Mouse (Mus musculus): ENCODE measurements around the gene Phospho1. TPM values are rescaled to one million over a fixed set of nuclear protein-coding genes. Genes with fewer than 3 reads are reported as not detected.

Phospho1 gene
- polyA plus RNA-seq, 1 experiment: 165 TPM

- no peaks in the 10 kb centered on the region for H3K36me3 ChIP-seq (ENCODE audit: control insufficient read depth, insufficient read depth)
- no peaks in the 10 kb centered on the region for H3K79me2 ChIP-seq (ENCODE audit: control insufficient read depth, insufficient read depth)
- no peak for TF ChIP-seq MAX (IDR thresholded peaks at IDR 0.05; ENCODE audit: low read depth)
- no peak for TF ChIP-seq POLR2AphosphoS2 (IDR thresholded peaks at IDR 0.05; ENCODE audit: insufficient read length, low read depth)
- TF ChIP-seq E2F4 (IDR thresholded peaks at IDR 0.05; ENCODE audit: insufficient read depth): no peak
- TF ChIP-seq MYOG (IDR thresholded peaks at IDR 0.05; ENCODE audit: control insufficient read depth in 1 of 3, insufficient read depth in 1 of 3, insufficient read length in 2 of 3, low read depth in 2 of 3): no peak
- no peak for TF ChIP-seq TCF3 (IDR thresholded peaks at IDR 0.05; ENCODE audit: insufficient read length, low read depth)
- no peak for TF ChIP-seq SRF (IDR thresholded peaks at IDR 0.05; ENCODE audit: control insufficient read depth, insufficient read length, low read depth)
- no peak for TF ChIP-seq CEBPB (IDR thresholded peaks at IDR 0.05; ENCODE audit: insufficient read depth, poor library complexity, severe bottlenecking)
- TF ChIP-seq TCF12 (IDR thresholded peaks at IDR 0.05; ENCODE audit: insufficient read depth, poor library complexity, severe bottlenecking): no peak
- TF ChIP-seq POLR2A (IDR thresholded peaks at IDR 0.05; ENCODE audit: insufficient read length, low read depth): no peak
- TF ChIP-seq MYOD1 (IDR thresholded peaks at IDR 0.05; ENCODE audit: control insufficient read depth in 1 of 3, insufficient read length in 2 of 3, low read depth in 2 of 3): no peak
- TF ChIP-seq REST (IDR thresholded peaks at IDR 0.05; ENCODE audit: insufficient read depth, insufficient read length): no peak
- no peak for TF ChIP-seq USF1 (IDR thresholded peaks at IDR 0.05; ENCODE audit: low read depth)
- H3K4me3 ChIP-seq: no peak overlapping the region
- H3ac ChIP-seq (ENCODE audit: control insufficient read depth, insufficient read length): no peak overlapping the region
- no peaks in the 10 kb centered on the region for H3K27me3 ChIP-seq (ENCODE audit: control insufficient read depth, insufficient read depth, insufficient read length)
- no peak overlapping the region for H3K4me2 ChIP-seq (ENCODE audit: low read depth)
Measured at GRCm38 (mm10) chr11:95838598-95838997, 14.3 kb downstream of the Phospho1 start.

DNA sequence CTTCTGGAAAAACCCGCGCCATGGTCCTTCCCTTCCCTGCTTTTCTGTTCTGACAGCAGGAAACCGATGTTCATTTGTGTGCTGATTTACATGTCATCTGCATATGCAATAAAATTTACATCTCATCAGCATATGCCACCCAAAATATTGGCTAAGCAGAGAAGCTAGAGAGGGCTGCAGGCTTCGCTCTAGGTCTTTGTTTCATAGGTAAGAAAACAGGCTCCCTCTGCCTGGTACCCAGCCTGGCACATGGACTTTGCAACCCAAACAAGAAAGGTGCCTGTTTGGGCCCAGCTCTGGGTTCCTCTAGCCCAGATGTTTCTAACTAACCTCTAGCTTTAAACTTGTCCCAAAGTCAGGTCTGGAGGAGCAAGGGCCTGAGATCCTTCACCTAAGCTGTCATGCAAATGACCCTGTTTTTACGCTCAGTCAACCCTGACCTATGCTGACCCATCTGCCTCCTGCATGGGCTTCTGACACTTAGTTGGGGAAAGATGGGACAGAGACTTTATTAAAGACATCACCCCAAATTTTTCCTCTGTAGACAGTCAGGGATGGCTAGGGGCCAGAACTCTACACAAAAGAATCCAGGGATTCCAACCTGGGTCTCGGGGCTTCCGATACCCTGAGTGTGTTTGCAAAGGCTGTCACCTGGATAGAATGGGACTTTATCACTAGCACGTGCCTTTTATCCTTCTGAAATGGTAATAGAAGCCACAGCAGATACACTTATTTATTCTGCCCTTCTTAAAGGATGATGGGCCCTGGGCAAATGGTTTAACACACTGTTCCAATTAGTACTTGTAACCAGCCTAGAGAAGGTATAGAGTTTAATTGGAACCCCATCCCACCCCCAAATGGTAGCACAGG, 14.9 kb downstream of the Phospho1 start:
- Histone ChIP-seq H3K4me2 (ENCODE audit: low read depth) (no peak overlapping the region), H3K27me3 (ENCODE audit: control insufficient read depth, insufficient read depth, insufficient read length) (no peaks in the 10 kb centered on the region), H3K79me2 (ENCODE audit: control insufficient read depth, insufficient read depth) (no peaks in the 10 kb centered on the region), H3ac (ENCODE audit: control insufficient read depth, insufficient read length) (no peak overlapping the region), H3K36me3 (ENCODE audit: control insufficient read depth, insufficient read depth) (no peaks in the 10 kb centered on the region), H3K4me3 (no peak overlapping the region)
- TF ChIP-seq MAX (IDR thresholded peaks at IDR 0.05; ENCODE audit: low read depth): no peak
- no peak for TF ChIP-seq MYOD1 (IDR thresholded peaks at IDR 0.05; ENCODE audit: control insufficient read depth in 1 of 3, insufficient read length in 2 of 3, low read depth in 2 of 3)
- TF ChIP-seq CEBPB (IDR thresholded peaks at IDR 0.05; ENCODE audit: insufficient read depth, poor library complexity, severe bottlenecking): no peak
- no peak for TF ChIP-seq REST (IDR thresholded peaks at IDR 0.05; ENCODE audit: insufficient read depth, insufficient read length)
- TF ChIP-seq TCF3 (IDR thresholded peaks at IDR 0.05; ENCODE audit: insufficient read length, low read depth): no peak
- no peak for TF ChIP-seq POLR2A (IDR thresholded peaks at IDR 0.05; ENCODE audit: insufficient read length, low read depth)
- no peak for TF ChIP-seq E2F4 (IDR thresholded peaks at IDR 0.05; ENCODE audit: insufficient read depth)
- TF ChIP-seq MYOG (IDR thresholded peaks at IDR 0.05; ENCODE audit: control insufficient read depth in 1 of 3, insufficient read depth in 1 of 3, insufficient read length in 2 of 3, low read depth in 2 of 3): no peak
- no peak for TF ChIP-seq TCF12 (IDR thresholded peaks at IDR 0.05; ENCODE audit: insufficient read depth, poor library complexity, severe bottlenecking)
- TF ChIP-seq USF1 (IDR thresholded peaks at IDR 0.05; ENCODE audit: low read depth): no peak

DNA sequence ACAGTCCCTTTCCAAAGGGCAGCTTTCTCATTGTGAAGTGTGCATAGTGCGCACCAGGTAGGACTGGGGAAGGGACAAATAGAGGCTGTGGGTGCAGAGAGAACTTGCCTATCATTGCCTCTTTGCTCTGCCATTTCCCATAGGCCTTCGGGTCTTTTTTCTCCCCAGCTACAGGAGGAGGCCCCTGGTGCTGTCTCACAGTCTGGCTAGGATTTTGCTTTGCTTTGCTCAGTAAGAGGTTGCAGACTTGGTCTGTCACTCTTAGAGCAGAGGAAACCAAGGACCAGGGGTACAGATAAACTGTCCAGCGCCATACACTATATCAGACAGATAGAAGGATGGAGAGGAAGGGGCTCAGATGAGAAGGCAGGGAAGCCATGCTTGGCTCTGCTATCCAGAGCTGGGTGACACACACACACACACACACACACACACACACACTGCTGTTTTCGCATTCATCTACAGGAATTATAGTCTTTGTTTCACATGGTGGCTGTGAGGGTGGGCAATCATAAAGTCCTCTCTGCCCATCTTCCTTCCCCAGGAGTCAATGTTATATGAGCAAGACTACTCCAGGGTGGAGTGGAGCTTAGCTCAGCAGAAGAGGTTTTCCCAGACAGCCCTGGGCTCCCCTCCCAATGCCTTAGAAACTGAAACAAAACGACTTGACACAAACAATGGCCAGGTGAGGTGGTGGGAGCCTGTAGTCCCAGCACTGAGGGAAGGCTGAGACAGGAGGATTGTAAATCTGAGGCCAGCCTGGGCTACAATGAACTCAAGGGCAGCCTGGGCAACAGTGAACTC, 16.6 kb downstream of the Phospho1 start:
- H3K36me3 ChIP-seq (ENCODE audit: control insufficient read depth, insufficient read depth): no peaks in the 10 kb centered on the region
- TF ChIP-seq MAX (IDR thresholded peaks at IDR 0.05; ENCODE audit: low read depth): no peak
- TF ChIP-seq CEBPB (IDR thresholded peaks at IDR 0.05; ENCODE audit: insufficient read depth, poor library complexity, severe bottlenecking): no peak
- TF ChIP-seq POLR2AphosphoS2 (IDR thresholded peaks at IDR 0.05; ENCODE audit: insufficient read length, low read depth): no peak
- no peak for TF ChIP-seq USF1 (IDR thresholded peaks at IDR 0.05; ENCODE audit: low read depth)
- TF ChIP-seq MYOD1 (IDR thresholded peaks at IDR 0.05; ENCODE audit: control insufficient read depth in 1 of 3, insufficient read length in 2 of 3, low read depth in 2 of 3): no peak
- no peak for TF ChIP-seq MYOG (IDR thresholded peaks at IDR 0.05; ENCODE audit: control insufficient read depth in 1 of 3, insufficient read depth in 1 of 3, insufficient read length in 2 of 3, low read depth in 2 of 3)
- no peak for TF ChIP-seq POLR2A (IDR thresholded peaks at IDR 0.05; ENCODE audit: insufficient read length, low read depth)
- no peak for TF ChIP-seq E2F4 (IDR thresholded peaks at IDR 0.05; ENCODE audit: insufficient read depth)
- TF ChIP-seq TCF3 (IDR thresholded peaks at IDR 0.05; ENCODE audit: insufficient read length, low read depth): no peak
- TF ChIP-seq REST (IDR thresholded peaks at IDR 0.05; ENCODE audit: insufficient read depth, insufficient read length): no peak
- no peak for TF ChIP-seq SRF (IDR thresholded peaks at IDR 0.05; ENCODE audit: control insufficient read depth, insufficient read length, low read depth)
- no peak for TF ChIP-seq TCF12 (IDR thresholded peaks at IDR 0.05; ENCODE audit: insufficient read depth, poor library complexity, severe bottlenecking)
- no peaks in the 10 kb centered on the region for H3K27me3 ChIP-seq (ENCODE audit: control insufficient read depth, insufficient read depth, insufficient read length)
- H3K4me3 ChIP-seq: no peak overlapping the region
- H3K79me2 ChIP-seq (ENCODE audit: control insufficient read depth, insufficient read depth): no peaks in the 10 kb centered on the region
- no peak overlapping the region for H3ac ChIP-seq (ENCODE audit: control insufficient read depth, insufficient read length)
- H3K4me2 ChIP-seq (ENCODE audit: low read depth): no peak overlapping the region

- no peak overlapping the region for H3K4me3 ChIP-seq
- no peaks in the 10 kb centered on the region for H3K27me3 ChIP-seq (ENCODE audit: control insufficient read depth, insufficient read depth, insufficient read length)
- no peaks in the 10 kb centered on the region for H3K36me3 ChIP-seq (ENCODE audit: control insufficient read depth, insufficient read depth)
- TF ChIP-seq POLR2AphosphoS2 (IDR thresholded peaks at IDR 0.05; ENCODE audit: insufficient read length, low read depth): no peak
- no peak for TF ChIP-seq SRF (IDR thresholded peaks at IDR 0.05; ENCODE audit: control insufficient read depth, insufficient read length, low read depth)
- no peak for TF ChIP-seq TCF12 (IDR thresholded peaks at IDR 0.05; ENCODE audit: insufficient read depth, poor library complexity, severe bottlenecking)
- TF ChIP-seq POLR2A (IDR thresholded peaks at IDR 0.05; ENCODE audit: insufficient read length, low read depth): no peak
- TF ChIP-seq MYOG (IDR thresholded peaks at IDR 0.05; ENCODE audit: control insufficient read depth in 1 of 3, insufficient read depth in 1 of 3, insufficient read length in 2 of 3, low read depth in 2 of 3): no peak
- no peak for TF ChIP-seq CEBPB (IDR thresholded peaks at IDR 0.05; ENCODE audit: insufficient read depth, poor library complexity, severe bottlenecking)
- TF ChIP-seq USF1 (IDR thresholded peaks at IDR 0.05; ENCODE audit: low read depth): no peak
- no peak for TF ChIP-seq MYOD1 (IDR thresholded peaks at IDR 0.05; ENCODE audit: control insufficient read depth in 1 of 3, insufficient read length in 2 of 3, low read depth in 2 of 3)
- no peak overlapping the region for H3K4me2 ChIP-seq (ENCODE audit: low read depth)
- H3K79me2 ChIP-seq (ENCODE audit: control insufficient read depth, insufficient read depth): no peaks in the 10 kb centered on the region
- no peak overlapping the region for H3ac ChIP-seq (ENCODE audit: control insufficient read depth, insufficient read length)
Measured at GRCm38 (mm10) chr11:95841498-95841830, 17.2 kb downstream of the Phospho1 start.
